Mouse (Mus musculus) heart, embryonic 15.5 days (tissue): ENCODE data around the gene Mpv17l2. TPM values are rescaled to one million over a fixed set of nuclear protein-coding genes. Genes with fewer than 3 reads are reported as not detected.
A peak's percentile ranks its signal among the peaks of the same experiment; 100 is the strongest.

Experiments
- ATAC-seq: fragments of 200-750 bp; cut with Nextera tagmentation; replicated peaks from 2 replicates; pipeline ENCODE4 v1.8.0; 2017; ENCODE audit warnings: low read depth, moderate TSS enrichment; ENCODE audit not compliant: insufficient number of reproducible peaks, insufficient read depth, low FRiP score
- H3K27ac ChIP-seq: fragments of 300-500 bp; sonication (generic); 2 replicates; pipeline ENCODE4 v1.5.1; 2015; ENCODE audit warnings: mild to moderate bottlenecking, inconsistent platforms
- H3K27me3 ChIP-seq: fragments of 300-500 bp; sonication (generic); 2 replicates; pipeline ENCODE4 v1.6.1; 2015; ENCODE audit warnings: inconsistent platforms
- H3K36me3 ChIP-seq: fragments of 300-500 bp; sonication (generic); 2 replicates; pipeline ENCODE4 v1.6.1; 2015; ENCODE audit warnings: mild to moderate bottlenecking, inconsistent platforms
- H3K4me1 ChIP-seq: fragments of 300-500 bp; sonication (generic); replicated peaks from 2 replicates; pipeline ENCODE4 v1.6.1; 2015; ENCODE audit warnings: inconsistent platforms
- H3K4me2 ChIP-seq: fragments of 300-500 bp; sonication (generic); 2 replicates; pipeline ENCODE4 v1.6.1; 2015; ENCODE audit warnings: inconsistent platforms, mild to moderate bottlenecking, moderate library complexity
- H3K4me3 ChIP-seq: fragments of 300-500 bp; sonication (generic); 2 replicates; pipeline ENCODE4 v1.5.1; 2015; ENCODE audit warnings: mild to moderate bottlenecking, inconsistent platforms
- H3K9ac ChIP-seq: fragments of 300-500 bp; sonication (generic); 2 replicates; pipeline ENCODE4 v1.6.1; 2015; ENCODE audit warnings: mild to moderate bottlenecking, inconsistent platforms
- H3K9me3 ChIP-seq: fragments of 300-500 bp; sonication (generic); replicated peaks from 2 replicates; pipeline ENCODE4 v1.6.1; 2016; ENCODE audit warnings: inconsistent platforms
- WGBS: fragments of 180-500 bp; shearing (Covaris S2); methylation state at CpG from one replicate; pipeline ENCODE4 v1.1.7; 2015; ENCODE audit warnings: mixed read lengths; 5-methylcytosine and 5-hydroxymethylcytosine counted together
- polyA plus RNA-seq: library from polyadenylated mRNA; unstranded; fragments of >200 nt; fragmentation: Nextera tagmentation; extraction: Ambion mirVana; gene quantifications from 2 replicates; pipeline ENCODE4 v1.2.1, GENCODE M21; 2015

Mpv17l2 gene
- polyA plus RNA-seq, 1 experiment from 2014 or later: 43.0 TPM

GRCm38 (mm10) chr8:70756476-70757040 is 4.2 kb downstream of the Mpv17l2 start:
- Histone ChIP-seq H3K27me3 (no peaks in the 10 kb centered on the region), H3K4me3 (no peak overlapping the region), H3K36me3 (peaks cover 17% of the 10 kb centered on the region; the same call in 1 of the 2 replicates), H3K4me2 (no peak overlapping the region), H3K27ac (no peak overlapping the region), H3K4me1 (peaks cover 60% of the 10 kb centered on the region), H3K9ac (no peak overlapping the region), H3K9me3 (no peaks in the 10 kb centered on the region)
- no peak for ATAC-seq
- WGBS: 90% methylated on average over 6 of the region's 6 CpGs

DNA sequence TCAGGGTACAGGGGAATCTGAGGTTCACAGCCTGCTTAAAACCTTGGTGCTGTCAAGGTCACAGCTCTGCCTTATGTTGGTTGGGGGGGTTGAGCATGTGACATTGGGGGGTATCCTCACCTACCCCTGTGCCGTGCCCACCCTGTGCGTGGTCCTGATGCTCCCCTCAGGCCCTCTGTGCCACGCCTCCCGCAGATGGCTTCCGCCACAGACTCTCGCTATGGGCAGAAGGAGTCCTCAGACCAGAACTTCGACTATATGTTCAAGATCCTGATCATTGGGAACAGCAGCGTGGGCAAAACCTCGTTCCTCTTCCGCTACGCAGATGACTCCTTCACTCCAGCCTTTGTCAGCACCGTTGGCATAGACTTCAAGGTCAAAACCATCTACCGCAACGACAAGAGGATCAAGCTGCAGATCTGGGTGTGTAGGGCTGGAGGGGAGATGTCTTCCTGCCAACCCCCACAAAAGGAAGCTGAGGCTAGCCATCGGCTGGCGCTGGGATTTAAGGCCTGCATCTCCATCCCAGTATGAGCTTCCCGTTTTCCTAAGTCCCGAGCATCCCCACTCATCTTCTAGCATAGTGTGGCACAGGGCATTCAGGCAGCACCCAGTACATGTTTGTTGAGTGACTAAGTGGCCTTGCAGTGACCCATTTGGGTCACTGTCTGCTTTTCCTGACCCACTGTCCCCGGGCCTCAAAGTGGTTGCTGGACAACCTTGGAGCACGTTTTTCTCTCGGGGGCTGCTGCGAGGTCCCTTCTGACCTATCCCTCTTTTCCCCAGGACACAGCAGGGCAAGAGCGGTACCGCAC is 4.9 kb downstream of the Mpv17l2 start:
- Histone ChIP-seq H3K9me3 (no peaks in the 10 kb centered on the region), H3K9ac (peak overlapping the region; percentile 77; the same call in 1 of the 2 replicates), H3K4me2 (peak overlapping the region; percentile 93), H3K4me3 (peak overlapping the region; percentile 69), H3K36me3 (peaks cover 17% of the 10 kb centered on the region; the same call in 1 of the 2 replicates), H3K27ac (no peak overlapping the region), H3K4me1 (peaks cover 54% of the 10 kb centered on the region), H3K27me3 (no peaks in the 10 kb centered on the region)
- WGBS: 80% methylated on average over 24 of the region's 24 CpGs
- ATAC-seq: no peak

DNA sequence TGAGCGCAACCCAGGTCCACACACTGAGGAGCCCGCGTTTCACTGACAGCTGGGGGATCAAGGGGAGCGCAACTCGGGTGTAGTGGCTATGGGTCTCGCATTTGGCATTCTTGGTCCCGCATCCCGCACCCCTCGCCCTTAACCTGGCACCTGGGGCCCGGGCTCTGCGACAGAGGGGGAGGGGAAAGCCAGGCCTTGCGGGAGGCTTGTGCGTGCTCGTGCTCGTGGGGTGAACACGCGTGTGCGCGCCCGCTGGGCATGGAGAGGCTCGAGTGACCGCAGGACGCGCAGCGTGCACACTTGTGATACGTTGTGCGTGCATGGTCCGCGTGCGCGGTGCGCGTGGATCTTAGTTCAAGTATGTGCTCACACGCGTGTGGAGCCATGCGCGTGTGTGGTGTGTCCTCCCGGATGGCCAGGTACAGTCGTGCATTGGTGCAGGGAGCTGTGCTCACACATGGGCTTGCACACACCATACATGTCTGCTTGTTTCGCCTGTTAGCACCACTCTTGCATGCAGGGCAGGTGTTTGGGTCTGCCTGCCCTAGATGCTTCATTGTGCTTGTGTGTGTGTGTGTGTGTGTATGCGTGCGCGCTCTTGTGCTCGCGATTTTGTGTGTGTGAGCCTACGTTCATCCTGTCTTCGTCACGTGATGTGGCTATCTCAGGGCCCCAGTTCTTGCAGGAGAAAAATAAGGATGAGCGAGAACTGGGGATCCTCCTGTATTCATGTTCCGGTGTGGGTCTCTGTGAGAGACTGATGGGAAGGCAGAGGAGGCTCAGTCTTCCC is 5.7 kb downstream of the Mpv17l2 start:
- Histone ChIP-seq H3K27me3 (peaks cover 6% of the 10 kb centered on the region), H3K9ac (peak overlapping the region; percentile 77), H3K4me1 (peaks cover 51% of the 10 kb centered on the region), H3K4me3 (peak overlapping the region; percentile 69), H3K36me3 (peaks cover 17% of the 10 kb centered on the region; the same call in 1 of the 2 replicates), H3K27ac (peak overlapping the region; percentile 69), H3K9me3 (no peaks in the 10 kb centered on the region), H3K4me2 (peak overlapping the region; percentile 93)
- peak; percentile 2; the same call in 1 of the 2 replicates for ATAC-seq
- 12% methylated on average over 50 of the region's 50 CpGs for WGBS

DNA sequence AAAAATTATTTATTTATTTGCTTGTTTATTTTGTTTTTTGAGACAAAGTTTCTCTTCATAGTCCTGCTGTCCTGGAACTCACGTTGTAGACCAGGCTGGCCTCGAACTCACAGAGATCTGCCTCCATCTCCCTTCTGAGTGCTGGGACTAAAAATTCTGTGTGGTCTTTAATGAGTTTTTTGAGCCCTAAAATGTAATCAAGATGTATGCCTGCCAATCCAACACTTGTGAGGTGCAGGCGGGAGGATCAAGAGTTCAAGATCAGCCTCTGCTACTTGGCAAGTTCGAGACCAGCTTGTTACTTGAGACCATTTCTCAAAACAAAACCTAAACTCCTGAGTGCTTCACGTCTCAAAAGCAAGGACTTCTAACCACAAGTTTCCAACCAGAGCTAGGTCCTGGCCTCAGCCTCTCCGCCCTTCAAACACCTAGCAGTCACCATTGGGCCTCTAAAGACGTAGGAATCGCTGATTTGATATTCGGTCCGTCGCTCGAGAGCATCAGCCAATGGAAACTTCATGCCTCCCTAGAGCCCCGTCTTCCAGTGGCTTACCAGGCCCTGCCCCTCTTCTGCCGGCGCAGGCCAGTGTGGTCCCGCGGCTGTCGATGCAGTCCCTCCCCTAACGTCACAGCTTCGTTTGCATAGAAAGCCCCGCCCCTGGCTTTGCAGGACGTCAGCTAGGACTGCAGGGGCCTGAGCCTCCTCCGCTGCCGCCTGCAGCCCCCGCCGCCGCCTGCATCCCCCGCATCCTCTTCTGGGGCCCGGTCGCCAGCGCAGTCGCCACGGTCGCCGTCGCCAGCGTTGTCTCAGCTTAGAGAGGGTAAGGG is 6.5 kb downstream of the Mpv17l2 start, which contains the start of gene Rab3a:
Gene Rab3a, plus strand, starts transcription at position 637 of the 828 bp plus-strand sequence.
- ATAC-seq: peak; percentile 94
- peaks cover 43% of the 10 kb centered on the region for H3K4me1 ChIP-seq
- peak within 1 kb of the TSS; percentile 69 for H3K4me3 ChIP-seq
- peak within 1 kb of the TSS; percentile 77 for H3K9ac ChIP-seq
- WGBS: 9% methylated on average over 37 of the region's 37 CpGs
- H3K27me3 ChIP-seq: peaks cover 14% of the 10 kb centered on the region
- peak within 1 kb of the TSS; percentile 93 for H3K4me2 ChIP-seq
- H3K9me3 ChIP-seq: no peaks in the 10 kb centered on the region
- H3K36me3 ChIP-seq: peaks cover 17% of the 10 kb centered on the region; the same call in 1 of the 2 replicates
- peak within 1 kb of the TSS; percentile 88 for H3K27ac ChIP-seq

DNA sequence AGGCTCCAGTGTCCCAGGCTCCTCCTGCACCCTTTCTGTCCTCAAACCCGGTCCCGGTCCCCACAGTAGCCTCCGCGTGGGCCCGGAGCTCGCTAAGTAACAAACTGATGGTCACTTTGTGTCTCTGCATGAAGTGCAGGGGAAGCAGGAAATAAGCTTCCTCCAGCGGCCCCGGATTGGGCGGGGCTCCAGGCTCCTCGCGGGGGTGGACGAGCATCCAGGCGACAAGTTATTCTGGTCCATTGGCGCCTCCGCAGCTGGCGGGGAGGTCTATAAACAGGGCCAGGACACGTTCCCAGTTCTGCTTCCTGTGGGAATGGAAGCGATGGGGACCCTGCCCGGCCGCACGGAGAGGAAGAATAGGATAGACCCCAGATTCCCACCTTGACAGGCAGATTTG is 7.6 kb downstream of the Mpv17l2 start:
- Histone ChIP-seq H3K27ac (peak overlapping the region; percentile 88), H3K36me3 (peaks cover 12% of the 10 kb centered on the region; the same call in 1 of the 2 replicates), H3K9me3 (no peaks in the 10 kb centered on the region), H3K4me3 (peak overlapping the region; percentile 31), H3K9ac (peak overlapping the region; percentile 39; the same call in 1 of the 2 replicates), H3K4me2 (peak overlapping the region; percentile 55), H3K27me3 (peaks cover 25% of the 10 kb centered on the region), H3K4me1 (peaks cover 35% of the 10 kb centered on the region)
- 13% methylated on average over 21 of the region's 21 CpGs for WGBS
- no peak for ATAC-seq

GRCm38 (mm10) chr8:70752000-70752764 is 8.6 kb downstream of the Mpv17l2 start:
- H3K27ac ChIP-seq: peak overlapping the region; percentile 88
- 25% methylated on average over 11 of the region's 11 CpGs for WGBS
- H3K4me2 ChIP-seq: peak overlapping the region; percentile 55
- no peak overlapping the region for H3K9ac ChIP-seq
- peaks cover 35% of the 10 kb centered on the region for H3K27me3 ChIP-seq
- no peak for ATAC-seq
- H3K4me1 ChIP-seq: peaks cover 35% of the 10 kb centered on the region
- H3K4me3 ChIP-seq: no peak overlapping the region
- peaks cover 6% of the 10 kb centered on the region; the same call in 1 of the 2 replicates for H3K36me3 ChIP-seq
- H3K9me3 ChIP-seq: no peaks in the 10 kb centered on the region

DNA sequence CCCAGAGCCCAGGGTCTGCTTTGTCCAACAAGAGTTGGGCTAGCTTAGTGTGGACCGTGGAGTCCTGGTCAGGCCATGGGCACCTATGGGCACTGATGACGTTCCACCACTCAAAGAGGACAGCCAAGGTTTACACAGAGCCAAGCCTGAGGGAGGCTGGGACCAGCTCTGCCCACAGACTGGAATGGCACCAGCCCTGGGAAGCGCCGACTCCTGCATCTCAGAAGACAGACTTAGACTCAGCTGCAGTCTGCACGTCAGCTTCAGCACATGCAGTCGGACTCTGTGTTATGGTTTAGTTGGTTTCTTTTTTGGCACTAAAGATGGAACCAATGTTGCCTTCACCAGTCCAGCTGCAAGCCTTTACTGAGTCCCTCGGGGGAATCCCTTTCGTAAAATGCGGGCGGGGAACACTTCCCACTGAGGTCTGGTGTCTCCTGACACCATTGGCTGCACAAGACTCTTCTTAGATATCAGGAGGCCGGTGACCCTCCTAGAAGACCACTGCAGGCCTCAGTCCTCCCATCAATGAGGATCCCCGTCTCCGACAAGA is 10.5 kb downstream of the Mpv17l2 start:
- WGBS: 80% methylated on average over 13 of the region's 13 CpGs
- peaks cover 54% of the 10 kb centered on the region for H3K27me3 ChIP-seq
- no peak overlapping the region for H3K9ac ChIP-seq
- no peak overlapping the region for H3K4me2 ChIP-seq
- no peak overlapping the region for H3K27ac ChIP-seq
- no peaks in the 10 kb centered on the region for H3K9me3 ChIP-seq
- ATAC-seq: no peak
- no peaks in the 10 kb centered on the region for H3K36me3 ChIP-seq
- H3K4me3 ChIP-seq: no peak overlapping the region
- peaks cover 26% of the 10 kb centered on the region for H3K4me1 ChIP-seq

GRCm38 (mm10) chr8:70749097-70749674 is 11.6 kb downstream of the Mpv17l2 start:
- no peak for ATAC-seq
- H3K27me3 ChIP-seq: peaks cover 64% of the 10 kb centered on the region
- no peak overlapping the region for H3K4me3 ChIP-seq
- peaks cover 24% of the 10 kb centered on the region for H3K4me1 ChIP-seq
- 75% methylated on average over 19 of the region's 19 CpGs for WGBS
- H3K4me2 ChIP-seq: no peak overlapping the region
- no peak overlapping the region for H3K9ac ChIP-seq
- H3K9me3 ChIP-seq: no peaks in the 10 kb centered on the region
- H3K36me3 ChIP-seq: no peaks in the 10 kb centered on the region
- H3K27ac ChIP-seq: no peak overlapping the region

DNA sequence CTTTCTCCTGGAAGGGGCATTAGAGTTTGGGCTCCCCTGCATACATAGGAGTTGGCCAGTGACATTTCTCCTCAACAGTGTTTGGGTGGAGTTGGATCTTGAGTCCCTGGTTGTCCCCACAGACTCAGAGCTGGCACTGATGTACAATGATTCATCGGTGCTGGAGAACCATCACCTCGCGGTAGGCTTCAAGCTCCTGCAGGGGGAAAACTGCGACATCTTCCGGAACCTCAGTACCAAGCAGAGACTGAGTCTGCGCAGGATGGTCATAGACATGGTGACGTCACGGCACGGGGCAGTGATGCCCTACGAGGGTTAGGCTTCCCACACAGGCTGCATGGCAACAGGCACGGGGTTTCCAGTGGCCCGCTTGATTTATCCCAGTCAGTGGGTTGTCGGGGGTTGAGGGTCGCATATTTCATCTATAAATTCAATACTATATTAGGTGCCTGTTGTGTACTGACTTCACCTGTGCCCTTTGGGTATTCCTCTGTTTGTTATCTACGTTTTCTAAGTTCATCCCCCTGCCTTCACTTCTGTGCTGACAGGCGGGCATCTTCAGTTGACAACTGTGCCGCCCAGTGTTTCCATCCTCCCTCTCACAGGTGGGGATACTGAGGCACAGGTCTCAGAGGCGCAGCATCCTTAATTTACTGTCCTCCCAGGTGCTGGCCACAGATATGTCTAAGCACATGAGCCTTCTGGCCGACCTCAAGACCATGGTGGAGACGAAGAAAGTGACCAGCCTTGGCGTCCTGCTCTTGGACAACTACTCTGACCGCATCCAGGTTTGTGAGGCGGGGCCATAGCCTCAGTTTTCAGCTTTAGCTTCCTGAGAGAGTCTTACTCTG is 12.3 kb downstream of the Mpv17l2 start:
- 79% methylated on average over 23 of the region's 23 CpGs for WGBS
- no peak for ATAC-seq

More for the DNA sequence above, 12.3 kb downstream of the Mpv17l2 start:
- H3K27ac ChIP-seq: no peak overlapping the region
- H3K36me3 ChIP-seq: no peaks in the 10 kb centered on the region
- H3K9ac ChIP-seq: no peak overlapping the region
- H3K9me3 ChIP-seq: no peaks in the 10 kb centered on the region
- H3K4me3 ChIP-seq: no peak overlapping the region
- no peak overlapping the region for H3K4me2 ChIP-seq
- H3K4me1 ChIP-seq: peaks cover 24% of the 10 kb centered on the region
- peaks cover 72% of the 10 kb centered on the region for H3K27me3 ChIP-seq
